Mouse (Mus musculus) heart, embryonic 11.5 days (tissue): ENCODE results near the gene Tnrc18. TPM values are rescaled to one million over a fixed set of nuclear protein-coding genes. Genes with fewer than 3 reads are reported as not detected.
A peak's percentile ranks its signal among the peaks of the same experiment; 100 is the strongest.

ENCODE experiments used
- ATAC-seq: fragments of 200-750 bp; cut with Nextera tagmentation; replicated peaks from 2 replicates; pipeline ENCODE4 v1.8.0; 2017; ENCODE audit warnings: moderate library complexity; ENCODE audit not compliant: insufficient number of reproducible peaks, low FRiP score, low TSS enrichment
- H3K27ac ChIP-seq: fragments of 300-500 bp; sonication (generic); 2 replicates; pipeline ENCODE4 v1.5.1; 2014; ENCODE audit warnings: mild to moderate bottlenecking, low read depth, low read length
- H3K27me3 ChIP-seq: fragments of 300-500 bp; sonication (generic); 2 replicates; pipeline ENCODE4 v1.6.1; 2014; ENCODE audit warnings: mild to moderate bottlenecking, low read length, mixed read lengths; ENCODE audit not compliant: control insufficient read depth, insufficient read depth
- H3K36me3 ChIP-seq: fragments of 300-500 bp; sonication (generic); 2 replicates; pipeline ENCODE4 v1.6.1; 2014; ENCODE audit warnings: mild to moderate bottlenecking, low read length, moderate library complexity, mixed read lengths; ENCODE audit not compliant: control insufficient read depth, insufficient read depth
- H3K4me1 ChIP-seq: fragments of 300-500 bp; sonication (generic); 2 replicates; pipeline ENCODE4 v1.6.1; 2014; ENCODE audit warnings: low read length; ENCODE audit not compliant: control insufficient read depth, insufficient read depth
- H3K4me2 ChIP-seq: fragments of 300-500 bp; sonication (generic); 2 replicates; pipeline ENCODE4 v1.6.1; 2014; ENCODE audit warnings: mild to moderate bottlenecking, moderate library complexity
- H3K4me3 ChIP-seq: fragments of 300-500 bp; sonication (generic); 2 replicates; pipeline ENCODE4 v1.5.1; 2014; ENCODE audit warnings: low read depth, low read length
- H3K9ac ChIP-seq: fragments of 300-500 bp; sonication (generic); 2 replicates; pipeline ENCODE4 v1.6.1; 2014; ENCODE audit warnings: mild to moderate bottlenecking, low read depth, low read length, moderate library complexity
- H3K9me3 ChIP-seq: fragments of 300-500 bp; sonication (generic); replicated peaks from 2 replicates; pipeline ENCODE4 v1.6.1; 2016; ENCODE audit warnings: low read length; ENCODE audit not compliant: control insufficient read depth
- WGBS: fragments of 180-500 bp; shearing (Covaris S2); extraction: QIAGEN DNeasy Blood & Tissue Kit; methylation state at CpG from one replicate; pipeline ENCODE4 v1.1.7; 2014; ENCODE audit not compliant: insufficient replicate concordance; 5-methylcytosine and 5-hydroxymethylcytosine counted together
- polyA plus RNA-seq: library from polyadenylated mRNA; unstranded; fragments of >200 nt; fragmentation: Nextera tagmentation; extraction: Ambion mirVana; gene quantifications from 2 replicates; pipeline ENCODE4 v1.2.1, GENCODE M21; 2014

Gene Tnrc18
- polyA plus RNA-seq, 1 experiment from 2014 or later: 23.5 TPM

- no peak for ATAC-seq
- peaks cover 16% of the 10 kb centered on the region for H3K4me1 ChIP-seq
- H3K9me3 ChIP-seq: no peaks in the 10 kb centered on the region
- under 1% methylated on average over 53 of the region's 53 CpGs for WGBS
- peak overlapping the region; percentile 80 for H3K4me2 ChIP-seq
- peak overlapping the region; percentile 100 for H3K27ac ChIP-seq
- peak overlapping the region; percentile 97 for H3K4me3 ChIP-seq
- no peaks in the 10 kb centered on the region for H3K27me3 ChIP-seq
- peak overlapping the region; percentile 100 for H3K9ac ChIP-seq
- no peaks in the 10 kb centered on the region for H3K36me3 ChIP-seq
Observed at GRCm38 (mm10) chr5:142820276-142821265, 3.1 kb upstream of the Tnrc18 start.

- Histone ChIP-seq H3K4me1 (peaks cover 9% of the 10 kb centered on the region), H3K4me2 (peak overlapping the region; percentile 80), H3K27me3 (no peaks in the 10 kb centered on the region), H3K9ac (peak overlapping the region; percentile 100), H3K4me3 (peak overlapping the region; percentile 97), H3K27ac (peak overlapping the region; percentile 100), H3K36me3 (no peaks in the 10 kb centered on the region), H3K9me3 (no peaks in the 10 kb centered on the region)
- under 1% methylated on average over 34 of the region's 36 CpGs for WGBS
- no peak for ATAC-seq
Observed at GRCm38 (mm10) chr5:142819385-142820275, 2.2 kb upstream of the Tnrc18 start.

- H3K4me2 ChIP-seq: peak overlapping the region; percentile 80
- H3K9ac ChIP-seq: peak overlapping the region; percentile 100
- under 1% methylated on average over 43 of the region's 43 CpGs for WGBS
- no peaks in the 10 kb centered on the region for H3K9me3 ChIP-seq
- H3K27ac ChIP-seq: peak overlapping the region; percentile 100
- peaks cover 4% of the 10 kb centered on the region; the same call in 1 of the 2 replicates for H3K4me1 ChIP-seq
- peaks cover 3% of the 10 kb centered on the region; the same call in 1 of the 2 replicates for H3K36me3 ChIP-seq
- peak overlapping the region; percentile 97 for H3K4me3 ChIP-seq
- no peak for ATAC-seq
- no peaks in the 10 kb centered on the region for H3K27me3 ChIP-seq
Observed at GRCm38 (mm10) chr5:142818435-142819360, 1.2 kb upstream of the Tnrc18 start.

GRCm38 (mm10) chr5:142816811-142817523 is 495 bp downstream of the Tnrc18 start:
- Histone ChIP-seq H3K27me3 (no peaks in the 10 kb centered on the region), H3K9ac (peak overlapping the region; percentile 100), H3K4me3 (peak overlapping the region; percentile 97), H3K4me1 (peaks cover 16% of the 10 kb centered on the region), H3K9me3 (no peaks in the 10 kb centered on the region), H3K27ac (peak overlapping the region; percentile 100), H3K36me3 (peaks cover 3% of the 10 kb centered on the region; the same call in 1 of the 2 replicates), H3K4me2 (peak overlapping the region; percentile 99)
- WGBS: under 1% methylated on average over 71 of the region's 71 CpGs
- no peak for ATAC-seq

- Histone ChIP-seq H3K4me3 (peak overlapping the region; percentile 97), H3K9me3 (no peaks in the 10 kb centered on the region), H3K4me2 (peak overlapping the region; percentile 99), H3K36me3 (peaks cover 5% of the 10 kb centered on the region; the same call in 1 of the 2 replicates), H3K4me1 (peaks cover 24% of the 10 kb centered on the region), H3K27ac (peak overlapping the region; percentile 100), H3K9ac (peak overlapping the region; percentile 100), H3K27me3 (no peaks in the 10 kb centered on the region)
- under 1% methylated on average over 39 of the region's 39 CpGs for WGBS
- ATAC-seq: no peak
Observed at GRCm38 (mm10) chr5:142816031-142816810, 1.2 kb downstream of the Tnrc18 start.

- under 1% methylated on average over 29 of the region's 30 CpGs for WGBS
- ATAC-seq: no peak
- no peaks in the 10 kb centered on the region for H3K27me3 ChIP-seq
- H3K4me2 ChIP-seq: peak overlapping the region; percentile 99
- H3K27ac ChIP-seq: peak overlapping the region; percentile 100
- H3K9ac ChIP-seq: peak overlapping the region; percentile 100
- peaks cover 5% of the 10 kb centered on the region; the same call in 1 of the 2 replicates for H3K36me3 ChIP-seq
- H3K9me3 ChIP-seq: no peaks in the 10 kb centered on the region
- H3K4me1 ChIP-seq: peaks cover 31% of the 10 kb centered on the region
- peak overlapping the region; percentile 97 for H3K4me3 ChIP-seq
Observed at GRCm38 (mm10) chr5:142815421-142816001, 2.0 kb downstream of the Tnrc18 start.
